Mouse (Mus musculus): ENCODE results near the gene Eif3d. TPM values are rescaled to one million over a fixed set of nuclear protein-coding genes. Genes with fewer than 3 reads are reported as not detected.

The Eif3d gene
- polyA plus RNA-seq, 1 experiment from 2014 or later = 188 TPM

DNA sequence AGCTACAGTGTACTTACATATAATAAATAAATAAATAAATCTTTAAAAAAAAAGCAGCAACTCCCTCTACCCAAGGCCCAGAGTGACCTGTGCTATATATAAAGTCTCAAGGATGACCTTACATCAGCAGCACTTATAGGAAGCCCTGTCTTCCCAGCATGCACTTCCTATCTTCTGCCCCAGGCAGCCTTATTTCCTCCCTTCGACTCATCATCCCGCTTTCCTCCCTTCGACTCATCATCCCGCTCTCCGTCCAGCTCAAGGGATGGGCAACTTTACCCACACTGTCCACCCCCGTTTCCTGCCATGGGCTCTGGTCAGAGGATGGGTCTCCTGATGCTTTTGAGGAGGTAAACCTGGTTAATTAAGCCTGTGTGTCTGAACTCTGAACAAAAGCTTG, 49.0 kb downstream of the Eif3d start:
- peaks cover 22% of the 10 kb centered on the region for H3K36me3 ChIP-seq (ENCODE audit: control insufficient read depth, insufficient read depth, low read length)
- H3K4me2 ChIP-seq = no peak overlapping the region
- no peak overlapping the region for H3K27ac ChIP-seq (ENCODE audit: low read depth, low read length)
- WGBS (ENCODE audit: insufficient replicate concordance) = 84% methylated on average over 6 of the region's 6 CpGs
- H3K4me1 ChIP-seq (ENCODE audit: control insufficient read depth, insufficient read depth, low read length) = no peaks in the 10 kb centered on the region
- no peaks in the 10 kb centered on the region for H3K27me3 ChIP-seq (ENCODE audit: control insufficient read depth, insufficient read depth, low read length)
- no peak overlapping the region for H3K9ac ChIP-seq (ENCODE audit: low read depth, low read length)
- no peak overlapping the region for H3K4me3 ChIP-seq (ENCODE audit: low read depth, low read length)
- no peaks in the 10 kb centered on the region for H3K9me3 ChIP-seq (replicated peaks; ENCODE audit: control insufficient read depth, low read length)
- no peak for ATAC-seq (replicated peaks; ENCODE audit: insufficient number of reproducible peaks, low FRiP score, low TSS enrichment)

DNA sequence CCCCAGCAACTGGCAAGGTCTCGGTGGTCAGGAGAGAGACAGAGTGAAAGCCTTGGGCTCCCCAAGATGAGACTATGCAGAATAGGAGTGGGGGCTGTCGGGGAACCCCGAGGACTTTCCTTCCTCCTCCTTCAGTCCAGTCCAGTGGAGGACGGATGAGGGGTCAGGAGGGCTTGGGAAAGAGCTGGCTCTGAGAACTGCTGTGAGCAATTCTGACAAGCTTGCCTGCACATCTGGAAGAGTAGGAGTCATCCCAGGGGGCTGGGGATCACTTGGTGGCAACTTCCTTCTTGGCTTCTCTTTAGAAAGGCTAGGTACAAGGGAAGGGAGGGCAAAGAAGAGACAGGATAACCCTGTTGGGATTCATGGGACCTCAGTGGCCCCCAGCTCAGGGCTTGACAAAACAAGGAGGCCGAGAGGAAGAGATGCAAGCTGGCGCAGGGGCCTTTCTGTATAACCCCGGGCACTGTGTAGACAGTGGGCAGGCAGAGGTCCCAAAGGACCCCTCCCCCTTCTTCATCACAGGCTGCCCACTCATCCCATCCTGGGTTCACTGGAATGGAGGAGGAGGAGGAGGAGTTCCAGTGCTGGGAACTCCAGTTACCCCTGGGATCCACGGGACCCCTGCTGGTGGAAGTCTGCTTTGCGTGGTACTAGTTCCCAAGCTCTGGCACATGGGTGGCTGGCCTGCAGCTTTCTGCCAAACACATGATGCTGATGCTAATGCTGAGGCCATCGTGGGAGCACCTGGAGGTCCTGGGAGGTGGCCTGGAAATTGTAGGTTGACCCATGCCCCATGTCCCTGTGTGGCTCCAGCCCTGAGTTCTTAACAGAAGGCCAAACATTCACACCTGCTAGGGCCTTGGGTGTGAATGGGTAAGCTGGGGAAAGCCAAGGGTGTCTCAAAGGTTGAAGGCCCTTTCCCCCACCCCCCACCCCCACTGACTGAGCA, 49.8 kb downstream of the Eif3d start:
- no peaks in the 10 kb centered on the region for H3K4me1 ChIP-seq (ENCODE audit: control insufficient read depth, insufficient read depth, low read length)
- peaks cover 20% of the 10 kb centered on the region for H3K36me3 ChIP-seq (ENCODE audit: control insufficient read depth, insufficient read depth, low read length)
- H3K27ac ChIP-seq (ENCODE audit: low read depth, low read length) = no peak overlapping the region
- H3K4me3 ChIP-seq (ENCODE audit: low read depth, low read length) = no peak overlapping the region
- H3K9me3 ChIP-seq (replicated peaks; ENCODE audit: control insufficient read depth, low read length) = no peaks in the 10 kb centered on the region
- 82% methylated on average over 10 of the region's 10 CpGs for WGBS (ENCODE audit: insufficient replicate concordance)
- no peak overlapping the region for H3K9ac ChIP-seq (ENCODE audit: low read depth, low read length)
- ATAC-seq (replicated peaks; ENCODE audit: insufficient number of reproducible peaks, low FRiP score, low TSS enrichment) = no peak
- H3K27me3 ChIP-seq (ENCODE audit: control insufficient read depth, insufficient read depth, low read length) = no peaks in the 10 kb centered on the region
- no peak overlapping the region for H3K4me2 ChIP-seq

DNA sequence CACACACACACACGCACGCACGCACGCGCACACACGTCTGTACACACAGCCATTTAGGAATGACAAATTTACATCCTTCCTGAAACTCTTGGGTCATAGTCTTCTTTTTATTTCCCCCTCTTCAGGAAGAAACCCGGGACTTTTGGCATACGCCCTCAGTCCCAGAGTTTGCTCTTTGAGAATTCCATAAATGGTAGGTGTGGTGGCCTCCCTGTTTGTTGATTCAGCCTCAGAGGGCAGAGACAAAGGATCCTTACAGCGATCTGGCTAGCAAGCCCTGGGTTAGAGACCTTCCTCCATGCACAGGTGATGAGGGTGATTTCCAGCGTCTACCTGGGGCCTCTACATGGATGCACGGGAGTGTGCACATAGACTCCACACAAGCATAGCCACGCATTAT, 51.2 kb downstream of the Eif3d start:
- no peak overlapping the region for H3K9ac ChIP-seq (ENCODE audit: low read depth, low read length)
- H3K27ac ChIP-seq (ENCODE audit: low read depth, low read length) = no peak overlapping the region
- no peaks in the 10 kb centered on the region for H3K9me3 ChIP-seq (replicated peaks; ENCODE audit: control insufficient read depth, low read length)
- H3K36me3 ChIP-seq (ENCODE audit: control insufficient read depth, insufficient read depth, low read length) = peaks cover 27% of the 10 kb centered on the region
- H3K27me3 ChIP-seq (ENCODE audit: control insufficient read depth, insufficient read depth, low read length) = no peaks in the 10 kb centered on the region
- H3K4me2 ChIP-seq = no peak overlapping the region
- no peak overlapping the region for H3K4me3 ChIP-seq (ENCODE audit: low read depth, low read length)
- 92% methylated on average over 12 of the region's 12 CpGs for WGBS (ENCODE audit: insufficient replicate concordance)
- no peak for ATAC-seq (replicated peaks; ENCODE audit: insufficient number of reproducible peaks, low FRiP score, low TSS enrichment)
- H3K4me1 ChIP-seq (ENCODE audit: control insufficient read depth, insufficient read depth, low read length) = no peaks in the 10 kb centered on the region

DNA sequence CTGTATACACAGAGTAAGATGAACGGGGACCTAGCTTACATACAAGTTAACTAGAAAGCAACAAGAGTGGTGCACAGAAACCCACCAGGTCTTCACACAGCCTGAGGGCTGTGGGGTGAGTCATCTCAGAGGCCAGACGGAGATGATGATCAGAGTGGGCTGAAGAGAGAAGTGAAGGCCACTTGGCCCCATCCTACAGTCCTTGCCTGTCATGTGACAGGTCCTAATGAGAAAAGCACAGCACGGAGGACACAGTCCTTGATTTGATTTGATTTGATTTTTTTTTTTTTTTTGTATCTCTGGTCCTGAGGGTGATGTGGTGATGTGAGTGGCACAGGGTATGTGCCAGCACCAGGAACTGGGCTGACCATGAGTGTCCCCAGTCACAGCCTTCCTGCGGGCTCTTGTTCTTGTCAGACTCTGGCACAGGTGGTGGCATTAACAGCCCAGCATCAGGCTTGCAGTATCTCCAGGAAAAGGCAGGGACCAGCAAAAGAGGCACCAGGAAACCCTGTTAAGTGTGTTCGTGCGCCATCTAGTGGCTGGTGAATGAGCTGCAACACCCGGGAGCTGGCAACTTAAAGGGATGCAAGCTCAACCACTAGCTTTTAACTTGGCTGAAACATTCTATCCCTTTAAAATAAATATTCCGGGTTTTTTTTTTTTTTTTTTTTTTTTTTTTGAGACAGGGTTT, 53.6 kb downstream of the Eif3d start:
- WGBS (ENCODE audit: insufficient replicate concordance) = 37% methylated on average over 8 of the region's 8 CpGs
- no peak overlapping the region for H3K4me2 ChIP-seq
- peaks cover 21% of the 10 kb centered on the region; the same call in 1 of the 2 replicates for H3K36me3 ChIP-seq (ENCODE audit: control insufficient read depth, insufficient read depth, low read length)
- no peaks in the 10 kb centered on the region for H3K27me3 ChIP-seq (ENCODE audit: control insufficient read depth, insufficient read depth, low read length)
- no peak overlapping the region for H3K27ac ChIP-seq (ENCODE audit: low read depth, low read length)
- no peaks in the 10 kb centered on the region for H3K9me3 ChIP-seq (replicated peaks; ENCODE audit: control insufficient read depth, low read length)
- H3K4me3 ChIP-seq (ENCODE audit: low read depth, low read length) = no peak overlapping the region
- no peak for ATAC-seq (replicated peaks; ENCODE audit: insufficient number of reproducible peaks, low FRiP score, low TSS enrichment)
- peaks cover 11% of the 10 kb centered on the region for H3K4me1 ChIP-seq (ENCODE audit: control insufficient read depth, insufficient read depth, low read length)
- no peak overlapping the region for H3K9ac ChIP-seq (ENCODE audit: low read depth, low read length)

DNA sequence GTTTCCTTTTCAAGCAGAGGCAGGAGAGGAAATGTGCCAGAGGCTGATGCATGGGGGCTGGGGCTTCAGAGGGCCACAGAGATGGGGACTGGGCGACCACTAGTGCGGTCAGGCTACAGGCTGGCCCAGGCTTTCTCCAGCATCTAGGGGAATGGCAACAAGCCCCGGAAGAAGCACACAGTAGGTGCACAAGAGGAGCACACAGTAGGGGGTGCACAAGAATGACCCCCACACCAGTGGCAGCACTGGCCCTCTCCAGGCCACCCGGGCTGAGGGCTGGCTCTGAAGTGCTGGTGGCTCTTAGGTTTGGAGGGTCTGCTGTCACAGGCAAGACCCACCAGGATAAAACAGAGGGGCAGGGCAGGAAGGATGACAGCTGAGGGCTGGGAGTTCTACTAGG, 55.3 kb downstream of the Eif3d start:
- Histone ChIP-seq H3K4me3 (ENCODE audit: low read depth, low read length) (no peak overlapping the region), H3K27me3 (ENCODE audit: control insufficient read depth, insufficient read depth, low read length) (no peaks in the 10 kb centered on the region), H3K36me3 (ENCODE audit: control insufficient read depth, insufficient read depth, low read length) (peaks cover 15% of the 10 kb centered on the region; the same call in 1 of the 2 replicates), H3K9ac (ENCODE audit: low read depth, low read length) (no peak overlapping the region), H3K9me3 (replicated peaks; ENCODE audit: control insufficient read depth, low read length) (no peaks in the 10 kb centered on the region), H3K4me2 (no peak overlapping the region), H3K4me1 (ENCODE audit: control insufficient read depth, insufficient read depth, low read length) (peaks cover 25% of the 10 kb centered on the region), H3K27ac (ENCODE audit: low read depth, low read length) (no peak overlapping the region)
- 88% methylated on average over 4 of the region's 4 CpGs for WGBS (ENCODE audit: insufficient replicate concordance)
- no peak for ATAC-seq (replicated peaks; ENCODE audit: insufficient number of reproducible peaks, low FRiP score, low TSS enrichment)

DNA sequence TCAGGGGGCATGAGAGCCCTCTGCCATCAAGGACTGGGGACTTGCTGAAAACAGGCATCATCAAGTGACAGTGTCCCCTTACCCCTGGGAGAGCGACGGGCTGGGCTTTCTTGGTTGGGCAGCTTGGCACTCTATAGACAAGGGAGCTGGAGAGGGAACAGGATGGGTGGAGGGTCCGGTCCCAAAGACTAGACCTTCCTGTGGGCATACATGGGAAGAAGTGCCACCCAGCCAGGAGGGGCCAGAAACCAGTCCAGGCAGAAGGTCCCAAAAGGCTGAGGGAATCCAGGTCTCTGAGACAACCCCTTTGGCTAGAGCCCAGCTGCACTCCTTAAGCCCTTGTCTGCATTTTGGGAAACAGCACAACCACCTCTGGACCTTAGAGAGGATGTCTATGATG, 56.1 kb downstream of the Eif3d start:
- H3K27me3 ChIP-seq (ENCODE audit: control insufficient read depth, insufficient read depth, low read length) = no peaks in the 10 kb centered on the region
- H3K9me3 ChIP-seq (replicated peaks; ENCODE audit: control insufficient read depth, low read length) = no peaks in the 10 kb centered on the region
- H3K9ac ChIP-seq (ENCODE audit: low read depth, low read length) = no peak overlapping the region
- peaks cover 15% of the 10 kb centered on the region; the same call in 1 of the 2 replicates for H3K36me3 ChIP-seq (ENCODE audit: control insufficient read depth, insufficient read depth, low read length)
- 90% methylated on average over 3 of the region's 3 CpGs for WGBS (ENCODE audit: insufficient replicate concordance)
- no peak for ATAC-seq (replicated peaks; ENCODE audit: insufficient number of reproducible peaks, low FRiP score, low TSS enrichment)
- H3K4me2 ChIP-seq = no peak overlapping the region
- peaks cover 25% of the 10 kb centered on the region for H3K4me1 ChIP-seq (ENCODE audit: control insufficient read depth, insufficient read depth, low read length)
- H3K4me3 ChIP-seq (ENCODE audit: low read depth, low read length) = no peak overlapping the region
- no peak overlapping the region for H3K27ac ChIP-seq (ENCODE audit: low read depth, low read length)

DNA sequence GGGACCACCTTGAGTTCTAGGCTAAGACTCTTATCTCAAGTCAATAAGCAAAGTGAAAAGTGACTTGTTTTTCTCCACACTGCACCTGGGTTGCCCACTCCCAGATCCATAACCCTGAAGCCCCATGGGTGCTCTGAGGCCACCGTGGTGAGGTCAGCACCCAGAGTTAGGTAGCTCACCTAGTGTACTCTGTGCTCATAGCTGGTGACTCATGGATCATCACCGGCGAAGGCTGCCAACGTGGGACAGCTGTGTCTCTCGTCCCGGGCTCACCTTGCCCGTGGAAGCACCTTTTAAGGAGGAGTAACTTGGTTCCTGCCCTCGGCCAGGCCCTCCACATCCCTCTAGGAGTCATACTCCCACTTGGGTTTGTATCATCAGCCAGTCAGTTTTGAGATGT, 57.6 kb downstream of the Eif3d start:
- no peak overlapping the region for H3K4me3 ChIP-seq (ENCODE audit: low read depth, low read length)
- H3K4me2 ChIP-seq = no peak overlapping the region
- H3K27ac ChIP-seq (ENCODE audit: low read depth, low read length) = no peak overlapping the region
- no peaks in the 10 kb centered on the region for H3K27me3 ChIP-seq (ENCODE audit: control insufficient read depth, insufficient read depth, low read length)
- peaks cover 15% of the 10 kb centered on the region; the same call in 1 of the 2 replicates for H3K36me3 ChIP-seq (ENCODE audit: control insufficient read depth, insufficient read depth, low read length)
- H3K4me1 ChIP-seq (ENCODE audit: control insufficient read depth, insufficient read depth, low read length) = peaks cover 25% of the 10 kb centered on the region
- no peak for ATAC-seq (replicated peaks; ENCODE audit: insufficient number of reproducible peaks, low FRiP score, low TSS enrichment)
- no peaks in the 10 kb centered on the region for H3K9me3 ChIP-seq (replicated peaks; ENCODE audit: control insufficient read depth, low read length)
- no peak overlapping the region for H3K9ac ChIP-seq (ENCODE audit: low read depth, low read length)
- 77% methylated on average over 8 of the region's 8 CpGs for WGBS (ENCODE audit: insufficient replicate concordance)

DNA sequence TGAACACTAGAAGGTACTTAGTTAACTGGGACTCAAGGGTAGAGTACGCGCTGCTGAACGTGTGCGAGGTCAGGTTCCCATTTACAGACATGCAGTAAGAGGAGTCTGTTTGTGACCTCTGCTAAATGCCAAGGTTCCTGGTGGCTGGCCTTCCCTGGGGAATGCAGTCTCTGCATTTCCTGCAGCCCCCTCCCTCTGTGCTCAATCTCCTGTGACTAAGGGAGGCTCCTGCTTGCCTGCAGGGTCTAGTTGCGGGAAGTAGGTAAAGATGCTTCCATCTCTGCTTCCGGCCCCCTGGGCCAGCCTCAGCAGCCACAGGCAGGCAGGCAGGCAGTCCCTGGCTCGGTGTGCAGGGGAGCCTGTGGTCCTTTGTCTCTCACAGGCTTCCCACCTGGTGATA, 58.0 kb downstream of the Eif3d start:
- Histone ChIP-seq H3K9me3 (replicated peaks; ENCODE audit: control insufficient read depth, low read length) (no peaks in the 10 kb centered on the region), H3K4me1 (ENCODE audit: control insufficient read depth, insufficient read depth, low read length) (peaks cover 25% of the 10 kb centered on the region), H3K27me3 (ENCODE audit: control insufficient read depth, insufficient read depth, low read length) (no peaks in the 10 kb centered on the region), H3K4me3 (ENCODE audit: low read depth, low read length) (no peak overlapping the region), H3K27ac (ENCODE audit: low read depth, low read length) (peak overlapping the region; percentile 38; the same call in 1 of the 2 replicates), H3K4me2 (no peak overlapping the region), H3K36me3 (ENCODE audit: control insufficient read depth, insufficient read depth, low read length) (peaks cover 12% of the 10 kb centered on the region; the same call in 1 of the 2 replicates), H3K9ac (ENCODE audit: low read depth, low read length) (0 out of 2 replicates have a peak overlapping the region, but pooled peaks have one; percentile 1)
- 46% methylated on average over 7 of the region's 7 CpGs for WGBS (ENCODE audit: insufficient replicate concordance)
- ATAC-seq (replicated peaks; ENCODE audit: insufficient number of reproducible peaks, low FRiP score, low TSS enrichment) = no peak

Measured in heart, embryonic 11.5 days (tissue).